Mouse (Mus musculus) hematopoietic stem cell, adult 5-6 weeks (primary cell): ENCODE results near the gene Blm. TPM values are rescaled to one million over a fixed set of nuclear protein-coding genes. Genes with fewer than 3 reads are reported as not detected.

Experiments
- total RNA-seq: library from RNA; stranded (forward); fragments of 172-1452, 232-1000 nt; gene quantifications from 2 replicates; pipeline ENCODE4 v1.2.3, GENCODE M21; 2017

Gene Blm
- total RNA-seq, 1 experiment from 2014 or later: 37.3 TPM

Other genes with a start within 250 kb of the Blm start
- 145 and 166 TPM in 2 replicates for gene Prc1, start 240.7 kb downstream of the Blm start, total RNA-seq
- 11.0 and 23.2 TPM in 2 replicates for gene Rccd1, start 210.7 kb downstream of the Blm start, total RNA-seq
- gene Unc45a, start 194.1 kb downstream of the Blm start, total RNA-seq: 14.4 and 24.5 TPM in 2 replicates
- 23.5 and 29.5 TPM in 2 replicates for gene Hddc3, start 192.0 kb downstream of the Blm start, total RNA-seq
- 61.0 and 65.0 TPM in 2 replicates for gene Man2a2, start 163.7 kb downstream of the Blm start, total RNA-seq
- gene Fes, start 147.2 kb downstream of the Blm start, total RNA-seq: 52.5 and 84.0 TPM in 2 replicates
- 11.7 and 14.1 TPM in 2 replicates for gene Furin, start 129.7 kb downstream of the Blm start, total RNA-seq
- gene Crtc3, start 153.8 kb upstream of the Blm start, total RNA-seq: 10.6 and 15.1 TPM in 2 replicates